Mouse (Mus musculus): ENCODE measurements at regions not wholly inside any gene's neighbourhood (a gene's known extent, or its start where the extent isn't known, plus 50 kb on each side); places are given as distances from the start of the nearest gene placed in this dataset.

DNA sequence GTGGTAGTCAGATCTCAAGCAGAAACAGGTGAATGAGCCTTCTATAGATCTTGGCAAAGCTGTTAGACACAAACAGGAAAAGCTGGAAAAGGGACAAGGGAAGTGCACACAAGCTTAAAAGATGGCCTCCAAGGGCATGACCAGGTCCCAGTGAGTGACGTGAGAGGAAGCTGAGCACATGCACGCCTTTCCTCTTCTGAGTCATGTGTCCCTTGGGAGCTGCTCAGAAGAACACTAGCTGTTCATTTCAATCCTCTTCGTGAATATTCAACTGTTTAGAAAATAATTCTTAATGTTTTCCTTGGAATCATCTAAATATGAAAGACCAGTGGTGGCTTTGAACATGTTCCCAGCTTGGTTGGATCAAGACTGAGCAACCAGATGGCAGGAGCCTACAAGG is 103.0 kb upstream of the Far2 start:
- TF ChIP-seq CTCF (conservative IDR thresholded peaks at IDR 0.05; ENCODE audit: low read length), result no peak
- no peak for TF ChIP-seq POU5F1 (IDR thresholded peaks at IDR 0.05; ENCODE audit: borderline replicate concordance, low read length)
- TF ChIP-seq NANOG (IDR thresholded peaks at IDR 0.05; ENCODE audit: borderline replicate concordance, low read length), result no peak
